Mouse (Mus musculus): ENCODE results near the gene Igfbp5. TPM values are rescaled to one million over a fixed set of nuclear protein-coding genes. Genes with fewer than 3 reads are reported as not detected.

Gene Igfbp5
- total RNA-seq (2021), result 10 to 100 TPM; 97.0 to 98.9 TPM

GRCm38 (mm10) chr1:72874287-72875211 lies at the start of gene Igfbp5:
Gene Igfbp5 (minus strand): TSS chr1:72874884.
- DNase-seq (ENCODE audit: extremely low spot score in 1 of 2, low spot score in 2 of 2), result peak in 1 of 2 experiments; percentile 85
- intact Hi-C loops (cut with DNase I), result loop anchor here (5.0 to 10.0 kb wide), 2 partner anchors 398 to 660 kb away; no protein-coding TSS in a partner anchor

GRCm38 (mm10) chr1:72914815-72915214 lies 40.1 kb upstream of the Igfbp5 start:
- intact Hi-C loops (cut with DNase I), result no loop called here

GRCm38 (mm10) chr1:72913073-72913472 lies 38.4 kb upstream of the Igfbp5 start:
- intact Hi-C loops (cut with DNase I), result no loop called here
- no peak for DNase-seq (ENCODE audit: extremely low spot score in 1 of 2, low spot score in 2 of 2)

More at GRCm38 (mm10) chr1:72914815-72915214, 40.1 kb upstream of the Igfbp5 start:
- DNase-seq (ENCODE audit: extremely low spot score in 1 of 2, low spot score in 2 of 2), result peak; percentile 12 to 65

- intact Hi-C loops (cut with DNase I), result no loop called here
These were observed 21.1 kb upstream of the Igfbp5 start for GRCm38 (mm10) chr1:72895821-72896220.

GRCm38 (mm10) chr1:72887910-72888309 lies 13.2 kb upstream of the Igfbp5 start:
- intact Hi-C loops (cut with DNase I), result no loop called here

More at GRCm38 (mm10) chr1:72895821-72896220, 21.1 kb upstream of the Igfbp5 start:
- DNase-seq (ENCODE audit: extremely low spot score in 1 of 2, low spot score in 2 of 2), result no peak

GRCm38 (mm10) chr1:72885819-72886169 lies 11.1 kb upstream of the Igfbp5 start:
- DNase-seq (ENCODE audit: extremely low spot score in 1 of 2, low spot score in 2 of 2), result no peak
- intact Hi-C loops (cut with DNase I), result no loop called here

More at GRCm38 (mm10) chr1:72887910-72888309, 13.2 kb upstream of the Igfbp5 start:
- DNase-seq (ENCODE audit: extremely low spot score in 1 of 2, low spot score in 2 of 2), result no peak

- intact Hi-C loops (cut with DNase I), result no loop called here
- no peak for DNase-seq (ENCODE audit: extremely low spot score in 1 of 2, low spot score in 2 of 2)
These were observed 10.6 kb upstream of the Igfbp5 start for GRCm38 (mm10) chr1:72885111-72885818.

GRCm38 (mm10) chr1:72879319-72879634 lies 4.6 kb upstream of the Igfbp5 start:
- intact Hi-C loops (cut with DNase I), result loop anchor here (5.0 to 10.0 kb wide), 2 partner anchors 393 to 656 kb away; no protein-coding TSS in a partner anchor
- DNase-seq (ENCODE audit: extremely low spot score in 1 of 2, low spot score in 2 of 2), result no peak

GRCm38 (mm10) chr1:72878473-72879318 lies 4.0 kb upstream of the Igfbp5 start:
- intact Hi-C loops (cut with DNase I), result loop anchor here (5.0 to 10.0 kb wide), 2 partner anchors 394 to 656 kb away; no protein-coding TSS in a partner anchor
- no peak for DNase-seq (ENCODE audit: extremely low spot score in 1 of 2, low spot score in 2 of 2)

- intact Hi-C loops (cut with DNase I), result loop anchor here (2.0 to 10.0 kb wide), 3 partner anchors 394 to 741 kb away; no protein-coding TSS in a partner anchor
- DNase-seq (ENCODE audit: extremely low spot score in 1 of 2, low spot score in 2 of 2), result peak; percentile 50 to 61
These were observed 3.2 kb upstream of the Igfbp5 start for GRCm38 (mm10) chr1:72877892-72878291.

GRCm38 (mm10) chr1:72876111-72876510 lies 1.4 kb upstream of the Igfbp5 start:
- no peak for DNase-seq (ENCODE audit: extremely low spot score in 1 of 2, low spot score in 2 of 2)
- intact Hi-C loops (cut with DNase I), result loop anchor here (2.0 to 10.0 kb wide), 3 partner anchors 396 to 743 kb away; no protein-coding TSS in a partner anchor

GRCm38 (mm10) chr1:72875708-72876107 lies 1.0 kb upstream of the Igfbp5 start:
- intact Hi-C loops (cut with DNase I), result loop anchor here (2.0 to 10.0 kb wide), 3 partner anchors 397 to 743 kb away; no protein-coding TSS in a partner anchor
- no peak for DNase-seq (ENCODE audit: extremely low spot score in 1 of 2, low spot score in 2 of 2)

GRCm38 (mm10) chr1:72873511-72874286 lies 985 bp downstream of the Igfbp5 start:
- intact Hi-C loops (cut with DNase I), result loop anchor here (10.0 kb wide), 1 partner anchor 661 kb away; no protein-coding TSS in a partner anchor
- peak in 1 of 2 experiments; percentile 75 for DNase-seq (ENCODE audit: extremely low spot score in 1 of 2, low spot score in 2 of 2)

- intact Hi-C loops (cut with DNase I), result loop anchor here (10.0 kb wide), 1 partner anchor 662 kb away; no protein-coding TSS in a partner anchor
- peak in 1 of 2 experiments; percentile 28 for DNase-seq (ENCODE audit: extremely low spot score in 1 of 2, low spot score in 2 of 2)
These were observed 1.6 kb downstream of the Igfbp5 start for GRCm38 (mm10) chr1:72873078-72873477.

- intact Hi-C loops (cut with DNase I), result loop anchor here (10.0 kb wide), 1 partner anchor 662 kb away; no protein-coding TSS in a partner anchor
- DNase-seq (ENCODE audit: extremely low spot score in 1 of 2, low spot score in 2 of 2), result peak; percentile 70 to 85
These were observed 2.2 kb downstream of the Igfbp5 start for GRCm38 (mm10) chr1:72872521-72872920.

- peak; percentile 60 to 73 for DNase-seq (ENCODE audit: extremely low spot score in 1 of 2, low spot score in 2 of 2)
These were observed 2.8 kb downstream of the Igfbp5 start for GRCm38 (mm10) chr1:72871697-72872411.

GRCm38 (mm10) chr1:72871337-72871696 lies 3.4 kb downstream of the Igfbp5 start:
- DNase-seq (ENCODE audit: extremely low spot score in 1 of 2, low spot score in 2 of 2), result no peak
- intact Hi-C loops (cut with DNase I), result loop anchor here (10.0 kb wide), 1 partner anchor 663 kb away; no protein-coding TSS in a partner anchor

More at GRCm38 (mm10) chr1:72871697-72872411, 2.8 kb downstream of the Igfbp5 start:
- intact Hi-C loops (cut with DNase I), result loop anchor here (10.0 kb wide), 1 partner anchor 663 kb away; no protein-coding TSS in a partner anchor
